Mouse (Mus musculus): Measurements from ENCODE around the gene Cabin1. TPM values are rescaled to one million over a fixed set of nuclear protein-coding genes. Genes with fewer than 3 reads are reported as not detected.

The Cabin1 gene
- polyA plus RNA-seq, 1 experiment from 2014 or later = 13.9 TPM

GRCm38 (mm10) chr10:75794880-75795279, 30.7 kb upstream of the Cabin1 start:
- Histone ChIP-seq H3K9ac (ENCODE audit: low read length) (no peak overlapping the region), H3K4me1 (replicated peaks; ENCODE audit: control insufficient read depth, insufficient read depth) (no peaks in the 10 kb centered on the region; the same call in 1 of the 2 replicates), H3K4me3 (ENCODE audit: low read depth, low read length) (no peak overlapping the region), H3K4me2 (replicated peaks; ENCODE audit: low read depth) (no peak overlapping the region), H3K27me3 (ENCODE audit: control insufficient read depth, insufficient read depth, low read length) (no peaks in the 10 kb centered on the region), H3K36me3 (ENCODE audit: control insufficient read depth, insufficient read depth, low read length) (no peaks in the 10 kb centered on the region), H3K9me3 (ENCODE audit: control insufficient read depth, low read length) (no peaks in the 10 kb centered on the region), H3K27ac (replicated peaks) (no peak overlapping the region)
- ATAC-seq (ENCODE audit: low FRiP score, low TSS enrichment) (peak; percentile 41), DNase-seq (ENCODE audit: low spot score) (peak; percentile 27)
- no peak for TF ChIP-seq EP300 (optimal IDR thresholded peaks at IDR 0.05)
- no peak for TF ChIP-seq CTCF (IDR thresholded peaks at IDR 0.05; ENCODE audit: low read depth)
- WGBS = 31% methylated on average over 3 of the region's 3 CpGs

GRCm38 (mm10) chr10:75790773-75791172, 26.6 kb upstream of the Cabin1 start:
- Histone ChIP-seq H3K9me3 (ENCODE audit: control insufficient read depth, low read length) (no peaks in the 10 kb centered on the region), H3K36me3 (ENCODE audit: control insufficient read depth, insufficient read depth, low read length) (no peaks in the 10 kb centered on the region), H3K4me3 (ENCODE audit: low read depth, low read length) (no peak overlapping the region), H3K4me1 (replicated peaks; ENCODE audit: control insufficient read depth, insufficient read depth) (no peaks in the 10 kb centered on the region; the same call in 1 of the 2 replicates), H3K9ac (ENCODE audit: low read length) (no peak overlapping the region), H3K27ac (replicated peaks) (no peak overlapping the region), H3K27me3 (ENCODE audit: control insufficient read depth, insufficient read depth, low read length) (no peaks in the 10 kb centered on the region), H3K4me2 (replicated peaks; ENCODE audit: low read depth) (no peak overlapping the region)
- DNase-seq (ENCODE audit: low spot score) = no peak
- ATAC-seq (ENCODE audit: low FRiP score, low TSS enrichment) = no peak
- WGBS = 12% methylated on average over 7 of the region's 7 CpGs
- TF ChIP-seq EP300 (optimal IDR thresholded peaks at IDR 0.05) = no peak
- TF ChIP-seq CTCF (IDR thresholded peaks at IDR 0.05; ENCODE audit: low read depth) = peak; percentile 22; the same call in 1 of the 2 replicates

GRCm38 (mm10) chr10:75789841-75790240, 25.7 kb upstream of the Cabin1 start:
- Histone ChIP-seq H3K36me3 (ENCODE audit: control insufficient read depth, insufficient read depth, low read length) (no peaks in the 10 kb centered on the region), H3K9ac (ENCODE audit: low read length) (no peak overlapping the region), H3K4me2 (replicated peaks; ENCODE audit: low read depth) (no peak overlapping the region), H3K27me3 (ENCODE audit: control insufficient read depth, insufficient read depth, low read length) (no peaks in the 10 kb centered on the region), H3K4me3 (ENCODE audit: low read depth, low read length) (no peak overlapping the region), H3K27ac (replicated peaks) (no peak overlapping the region), H3K4me1 (replicated peaks; ENCODE audit: control insufficient read depth, insufficient read depth) (no peaks in the 10 kb centered on the region; the same call in 1 of the 2 replicates), H3K9me3 (ENCODE audit: control insufficient read depth, low read length) (no peaks in the 10 kb centered on the region)
- 62% methylated on average over 5 of the region's 5 CpGs for WGBS
- ATAC-seq (ENCODE audit: low FRiP score, low TSS enrichment) (peak; percentile 94), DNase-seq (ENCODE audit: low spot score) (peak; percentile 64)
- no peak for TF ChIP-seq EP300 (optimal IDR thresholded peaks at IDR 0.05)
- TF ChIP-seq CTCF (IDR thresholded peaks at IDR 0.05; ENCODE audit: low read depth) = no peak

- no peaks in the 10 kb centered on the region for H3K4me1 ChIP-seq (replicated peaks; ENCODE audit: control insufficient read depth, insufficient read depth)
- no peaks in the 10 kb centered on the region for H3K27me3 ChIP-seq (ENCODE audit: control insufficient read depth, insufficient read depth, low read length)
- no peak overlapping the region for H3K27ac ChIP-seq (replicated peaks)
- 80% methylated on average over 6 of the region's 6 CpGs for WGBS
- DNase-seq (ENCODE audit: low spot score) (no peak), ATAC-seq (ENCODE audit: low FRiP score, low TSS enrichment) (0 out of 2 replicates have a peak, but pooled peaks have one; percentile 33)
- H3K4me3 ChIP-seq (ENCODE audit: low read depth, low read length) = no peak overlapping the region
- H3K9me3 ChIP-seq (ENCODE audit: control insufficient read depth, low read length) = no peaks in the 10 kb centered on the region
- H3K4me2 ChIP-seq (replicated peaks; ENCODE audit: low read depth) = no peak overlapping the region
- H3K36me3 ChIP-seq (ENCODE audit: control insufficient read depth, insufficient read depth, low read length) = no peaks in the 10 kb centered on the region
- no peak overlapping the region for H3K9ac ChIP-seq (ENCODE audit: low read length)
- TF ChIP-seq CTCF (IDR thresholded peaks at IDR 0.05; ENCODE audit: low read depth) = no peak
- no peak for TF ChIP-seq EP300 (optimal IDR thresholded peaks at IDR 0.05)
These were observed 25.1 kb upstream of the Cabin1 start for GRCm38 (mm10) chr10:75789081-75789735.

GRCm38 (mm10) chr10:75788277-75788676, 24.1 kb upstream of the Cabin1 start:
- Histone ChIP-seq H3K27ac (replicated peaks) (no peak overlapping the region), H3K9me3 (ENCODE audit: control insufficient read depth, low read length) (no peaks in the 10 kb centered on the region), H3K36me3 (ENCODE audit: control insufficient read depth, insufficient read depth, low read length) (no peaks in the 10 kb centered on the region), H3K4me3 (ENCODE audit: low read depth, low read length) (no peak overlapping the region), H3K27me3 (ENCODE audit: control insufficient read depth, insufficient read depth, low read length) (no peaks in the 10 kb centered on the region), H3K4me2 (replicated peaks; ENCODE audit: low read depth) (no peak overlapping the region), H3K4me1 (replicated peaks; ENCODE audit: control insufficient read depth, insufficient read depth) (no peaks in the 10 kb centered on the region), H3K9ac (ENCODE audit: low read length) (no peak overlapping the region)
- TF ChIP-seq EP300 (optimal IDR thresholded peaks at IDR 0.05) = no peak
- TF ChIP-seq CTCF (IDR thresholded peaks at IDR 0.05; ENCODE audit: low read depth) = no peak
- ATAC-seq (ENCODE audit: low FRiP score, low TSS enrichment) (no peak), DNase-seq (ENCODE audit: low spot score) (no peak)
- 90% methylated on average over 8 of the region's 8 CpGs for WGBS

- no peak for ATAC-seq (ENCODE audit: low FRiP score, low TSS enrichment)
- Histone ChIP-seq H3K4me1 (replicated peaks; ENCODE audit: control insufficient read depth, insufficient read depth) (no peaks in the 10 kb centered on the region; the same call in 1 of the 2 replicates), H3K9ac (ENCODE audit: low read length) (no peak overlapping the region), H3K9me3 (ENCODE audit: control insufficient read depth, low read length) (no peaks in the 10 kb centered on the region), H3K27me3 (ENCODE audit: control insufficient read depth, insufficient read depth, low read length) (no peaks in the 10 kb centered on the region), H3K4me3 (ENCODE audit: low read depth, low read length) (no peak overlapping the region), H3K36me3 (ENCODE audit: control insufficient read depth, insufficient read depth, low read length) (no peaks in the 10 kb centered on the region), H3K27ac (replicated peaks) (no peak overlapping the region), H3K4me2 (replicated peaks; ENCODE audit: low read depth) (no peak overlapping the region)
- DNase-seq (ENCODE audit: low spot score) = no peak
- no peak for TF ChIP-seq CTCF (IDR thresholded peaks at IDR 0.05; ENCODE audit: low read depth)
- TF ChIP-seq EP300 (optimal IDR thresholded peaks at IDR 0.05) = no peak
- 62% methylated on average over 1 of the region's 1 CpGs for WGBS
These were observed 21.3 kb upstream of the Cabin1 start for GRCm38 (mm10) chr10:75785442-75785841.

Data from stomach, postnatal 0 days (tissue).